Mouse (Mus musculus): ENCODE results near the gene St6galnac1.

The St6galnac1 gene

DNA sequence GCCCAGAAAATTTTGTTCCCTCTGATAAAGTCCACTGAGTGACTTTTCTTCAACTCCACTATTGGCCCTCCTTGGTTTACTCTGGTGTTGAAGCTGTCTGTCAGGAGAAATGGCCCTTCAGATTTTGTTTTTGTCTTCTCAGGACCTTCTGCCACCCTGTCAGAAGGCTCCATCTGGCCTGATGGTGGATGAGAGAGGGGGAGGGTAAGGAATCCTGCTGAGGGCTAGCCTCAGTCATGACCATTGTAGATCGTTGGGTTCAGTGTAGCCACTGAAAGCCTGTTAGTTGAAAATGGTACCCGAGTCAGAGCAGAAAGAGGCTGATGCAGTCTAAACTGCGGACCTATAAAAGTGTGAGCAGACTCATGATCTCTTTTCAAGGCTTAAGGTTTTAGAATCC, 49.2 kb downstream of the St6galnac1 start:
- no peak for DNase-seq (ENCODE audit: low read depth, low spot score)

DNA sequence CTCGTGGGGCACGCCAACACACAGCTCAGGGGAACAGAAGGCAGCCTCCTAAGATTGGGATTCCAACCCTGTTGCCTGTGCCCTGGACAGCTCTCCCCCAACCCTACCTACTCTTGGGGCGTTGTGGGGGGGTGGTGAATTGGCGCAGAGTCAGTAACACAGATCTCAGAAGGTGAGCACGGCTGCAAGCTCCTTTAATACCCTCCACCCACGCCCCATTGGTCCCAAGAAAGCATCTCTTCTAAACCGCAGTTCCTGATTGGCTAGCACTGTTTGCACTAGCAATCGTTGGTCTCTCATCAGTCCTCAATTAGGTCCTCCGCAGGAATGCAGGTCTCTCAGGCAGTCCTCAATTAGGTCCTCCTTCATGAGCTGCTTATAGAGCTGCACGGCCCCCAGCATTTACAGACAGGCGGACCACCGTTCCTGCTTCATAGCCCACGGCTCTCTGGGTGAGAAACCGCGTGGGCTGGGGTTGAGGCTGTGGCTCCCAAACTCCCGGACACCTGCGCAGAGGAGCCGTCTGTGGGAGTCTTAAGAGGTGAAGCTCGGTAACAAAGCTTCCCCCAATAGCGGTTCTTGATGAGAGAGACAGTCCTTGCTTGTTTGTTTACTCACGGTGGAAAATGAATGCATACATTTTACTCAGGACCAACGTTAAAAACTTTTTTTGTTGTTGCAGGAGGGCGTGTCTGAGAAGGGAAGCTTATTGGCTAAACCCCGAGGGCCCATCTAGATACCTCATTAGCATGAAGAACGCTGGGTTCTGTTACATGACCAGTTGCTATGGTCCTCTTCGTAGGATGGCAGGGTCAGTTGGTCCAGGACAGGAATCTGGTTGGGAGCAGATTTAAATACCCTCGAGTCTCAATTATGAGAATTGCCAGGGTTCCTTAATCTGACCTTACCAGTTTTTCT, 50.0 kb downstream of the St6galnac1 start:
- DNase-seq (ENCODE audit: low read depth, low spot score), result no peak

DNA sequence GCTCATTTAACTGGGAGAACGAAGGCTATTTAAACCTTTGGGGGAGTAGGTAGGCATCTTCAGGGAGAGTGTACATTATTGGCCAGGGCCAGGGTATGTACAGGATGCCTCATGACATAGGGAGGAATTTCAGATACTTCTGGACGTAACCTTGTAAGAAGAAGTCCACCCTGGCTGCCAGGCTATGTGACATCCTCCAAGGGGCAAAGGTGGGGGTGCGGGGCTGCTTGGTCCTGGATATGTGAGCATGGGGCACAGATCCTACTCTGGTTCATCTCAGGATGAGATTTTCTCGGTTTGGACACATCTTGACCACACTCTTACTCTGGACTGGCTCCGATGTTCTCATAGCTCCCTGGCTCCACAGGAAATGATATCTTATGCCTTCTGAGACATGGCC, 52.2 kb downstream of the St6galnac1 start:
- no peak for DNase-seq (ENCODE audit: low read depth, low spot score)

DNA sequence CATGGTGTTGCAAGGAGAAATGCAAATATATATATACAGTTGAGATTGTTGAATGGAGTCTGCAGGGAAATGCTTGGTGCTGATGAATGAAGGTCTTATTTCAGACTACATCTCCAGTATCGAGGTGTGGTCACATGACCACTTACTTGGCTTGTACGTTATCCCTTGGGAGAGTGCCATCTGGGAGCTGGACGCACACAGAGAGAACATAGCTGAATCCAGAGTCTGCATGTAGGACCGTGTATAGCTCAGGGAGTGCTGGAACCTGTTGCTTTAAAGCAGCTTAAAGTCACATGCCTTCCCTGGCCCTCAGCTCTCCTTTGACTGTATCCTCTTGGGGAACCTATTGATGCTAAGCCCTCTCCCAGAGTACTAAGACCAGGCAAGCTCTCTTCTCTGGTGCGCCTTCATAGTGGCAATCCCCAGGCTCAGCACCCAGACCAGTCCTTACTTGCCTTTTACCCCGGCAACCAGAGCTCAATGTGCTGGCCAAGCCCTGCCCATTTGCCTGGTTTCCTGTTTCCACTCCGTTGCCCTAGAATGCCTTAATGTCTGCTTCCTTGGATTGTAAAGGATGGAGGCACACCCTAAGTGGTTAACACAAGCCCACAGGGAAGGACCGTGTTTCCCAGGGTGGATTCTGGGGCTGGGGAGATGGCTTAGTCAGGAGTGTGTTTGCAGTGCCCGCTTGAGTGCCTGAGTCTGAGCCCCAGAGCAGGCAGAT, 53.6 kb downstream of the St6galnac1 start:
- no peak for DNase-seq (ENCODE audit: low read depth, low spot score)

DNA sequence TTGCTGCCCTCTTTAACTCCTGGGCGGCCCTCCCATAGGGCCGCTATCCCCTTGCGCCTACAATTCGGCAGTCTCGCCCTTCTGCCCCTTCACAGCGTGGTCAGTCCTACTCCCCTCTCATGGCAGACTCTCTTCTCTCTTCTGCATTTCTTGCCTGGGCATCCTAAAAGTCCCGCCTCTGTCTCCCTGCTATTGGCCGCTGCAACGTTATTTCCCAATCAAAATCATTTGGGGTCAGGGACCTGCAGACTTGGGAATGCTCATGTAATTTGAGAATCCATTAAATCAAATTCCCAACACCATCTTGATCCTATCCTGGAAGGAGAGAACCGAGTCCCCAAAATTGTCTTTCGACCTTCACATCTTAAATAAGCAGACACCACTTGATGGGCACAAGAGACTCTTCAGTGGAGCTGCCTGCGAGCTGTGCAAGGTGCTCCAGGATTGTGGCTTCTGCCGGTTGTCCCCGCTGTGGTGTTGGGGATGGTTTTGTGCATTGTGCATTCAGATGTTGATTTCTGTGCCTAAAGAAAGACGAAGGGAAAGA, 54.9 kb downstream of the St6galnac1 start:
- no peak for DNase-seq (ENCODE audit: low read depth, low spot score)
